Mouse (Mus musculus) hindbrain, postnatal 0 days (tissue): ENCODE data around the gene Apaf1. TPM values are rescaled to one million over a fixed set of nuclear protein-coding genes. Genes with fewer than 3 reads are reported as not detected.

ENCODE experiments used
- ATAC-seq: fragments of 200-750 bp; cut with Nextera tagmentation; 2 replicates; pipeline ENCODE4 v1.8.0; 2017; ENCODE audit warnings: mild to moderate bottlenecking, moderate TSS enrichment, moderate library complexity
- DNase-seq: peaks from one replicate; pipeline ENCODE4 v3.0.0-alpha.2; 2015; ENCODE audit warnings: low spot score
- H3K27ac ChIP-seq: fragments of 300-500 bp; sonication (generic); 2 replicates; pipeline ENCODE4 v1.5.1; 2014; ENCODE audit warnings: mild to moderate bottlenecking
- H3K27me3 ChIP-seq: fragments of 300-500 bp; sonication (generic); 2 replicates; pipeline ENCODE4 v1.6.1; 2014; ENCODE audit warnings: low read length, mixed read lengths; ENCODE audit not compliant: insufficient read depth
- H3K36me3 ChIP-seq: fragments of 300-500 bp; sonication (generic); 2 replicates; pipeline ENCODE4 v1.6.1; 2014; ENCODE audit warnings: low read length, mixed read lengths; ENCODE audit not compliant: insufficient read depth
- H3K4me1 ChIP-seq: fragments of 300-500 bp; sonication (generic); 2 replicates; pipeline ENCODE4 v1.6.1; 2014; ENCODE audit warnings: antibody characterized with exemption, low read length, mixed read lengths; ENCODE audit not compliant: insufficient read depth
- H3K4me2 ChIP-seq: fragments of 300-500 bp; sonication (generic); 2 replicates; pipeline ENCODE4 v1.6.1; 2014; ENCODE audit warnings: low read depth, mild to moderate bottlenecking, low read length, moderate library complexity, mixed read lengths
- H3K4me3 ChIP-seq: fragments of 300-500 bp; sonication (generic); 2 replicates; pipeline ENCODE4 v1.5.1; 2014; ENCODE audit warnings: low read length
- H3K9ac ChIP-seq: fragments of 300-500 bp; sonication (generic); replicated peaks from 2 replicates; pipeline ENCODE4 v1.6.1; 2014; ENCODE audit warnings: mild to moderate bottlenecking, low read length, moderate library complexity, mixed read lengths
- H3K9me3 ChIP-seq: fragments of 300-500 bp; sonication (generic); 2 replicates; pipeline ENCODE4 v1.6.1; 2016; ENCODE audit warnings: low read length, mixed read lengths
- CTCF ChIP-seq: IDR thresholded peaks from 2 replicates; pipeline ENCODE4 v1.5.1; 2016; ENCODE audit warnings: antibody characterized with exemption, control low read depth, low read depth
- WGBS: fragments of 180-500 bp; shearing (Covaris S2); extraction: QIAGEN DNeasy Blood & Tissue Kit; methylation state at CpG from one replicate; pipeline ENCODE4 v1.1.7; 2014; 5-methylcytosine and 5-hydroxymethylcytosine counted together
- polyA plus RNA-seq: library from polyadenylated mRNA; unstranded; fragments of >200 nt; fragmentation: Nextera tagmentation; extraction: Ambion mirVana; gene quantifications from 2 replicates; pipeline ENCODE4 v1.2.1, GENCODE M21; 2015
- total RNA-seq: library from RNA; depleted of rRNA; stranded (reverse); fragments of >200 nt; gene quantifications from 2 replicates; pipeline ENCODE4 v1.2.3, GENCODE M21; 2014

Apaf1 gene
- total and polyA plus RNA-seq, 2 experiments from 2014 or later = 13.8 to 38.9 TPM

DNA sequence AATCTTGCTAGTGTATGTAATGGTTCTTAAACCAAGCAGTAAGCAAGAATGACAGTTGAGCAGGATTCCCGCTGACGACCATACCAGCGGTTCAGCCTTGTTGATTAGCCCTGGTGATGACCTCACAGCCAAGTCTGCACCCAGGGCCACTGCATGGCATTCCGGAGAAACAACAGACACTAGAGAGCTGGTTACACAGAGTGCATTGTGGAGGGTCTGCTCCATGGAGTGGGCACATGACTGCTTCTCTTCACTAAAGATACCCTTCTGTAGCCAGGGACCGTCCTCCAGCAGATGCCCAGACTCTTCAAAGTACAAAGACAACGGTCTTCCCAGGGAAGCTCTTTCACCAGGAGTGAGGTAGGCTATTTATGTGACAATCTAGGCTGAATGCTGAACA lies 90.3 kb downstream of the Apaf1 start:
- no peak overlapping the region for H3K27ac ChIP-seq
- no peaks in the 10 kb centered on the region for H3K27me3 ChIP-seq
- WGBS = 78% methylated on average over 6 of the region's 6 CpGs
- peak; percentile 51; the same call in 1 of the 2 replicates for ATAC-seq
- no peaks in the 10 kb centered on the region for H3K4me1 ChIP-seq
- no peaks in the 10 kb centered on the region for H3K9me3 ChIP-seq
- no peak for DNase-seq
- no peak overlapping the region for H3K9ac ChIP-seq
- no peak overlapping the region for H3K4me3 ChIP-seq
- TF ChIP-seq CTCF = no peak
- H3K36me3 ChIP-seq = peaks cover 4% of the 10 kb centered on the region; the same call in 1 of the 2 replicates
- no peak overlapping the region for H3K4me2 ChIP-seq

GRCm38 (mm10) chr10:90990340-90990739 lies 92.2 kb downstream of the Apaf1 start:
- Histone ChIP-seq H3K4me2 (no peak overlapping the region), H3K27me3 (no peaks in the 10 kb centered on the region), H3K4me3 (no peak overlapping the region), H3K4me1 (no peaks in the 10 kb centered on the region), H3K36me3 (peaks cover 1% of the 10 kb centered on the region; the same call in 1 of the 2 replicates), H3K9ac (no peak overlapping the region), H3K9me3 (no peaks in the 10 kb centered on the region), H3K27ac (no peak overlapping the region)
- DNase-seq (no peak), ATAC-seq (no peak)
- no peak for TF ChIP-seq CTCF
- 90% methylated on average over 6 of the region's 6 CpGs for WGBS

DNA sequence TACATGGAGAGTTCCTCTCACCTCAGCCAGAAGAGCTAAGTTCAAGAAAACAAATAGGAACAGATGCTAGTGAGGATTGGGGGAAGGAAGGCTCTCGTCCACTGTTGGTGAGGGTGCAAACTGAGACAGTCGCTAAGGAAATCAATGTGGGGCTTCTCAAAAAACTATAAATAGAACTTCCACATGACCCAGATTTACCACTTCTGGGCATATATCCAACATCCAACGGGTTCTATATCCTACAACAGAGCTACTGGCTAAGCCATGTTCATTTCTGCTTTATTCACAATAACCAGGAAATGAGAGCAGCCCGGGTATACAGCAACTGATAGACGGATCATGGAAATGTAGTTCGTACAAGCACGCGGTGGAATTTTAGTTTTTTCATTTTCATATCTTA lies 99.5 kb downstream of the Apaf1 start:
- no peak overlapping the region for H3K9ac ChIP-seq
- H3K4me1 ChIP-seq = no peaks in the 10 kb centered on the region
- no peak for TF ChIP-seq CTCF
- H3K4me3 ChIP-seq = no peak overlapping the region
- no peaks in the 10 kb centered on the region for H3K27me3 ChIP-seq
- H3K4me2 ChIP-seq = no peak overlapping the region
- DNase-seq = peak; percentile 57
- H3K27ac ChIP-seq = no peak overlapping the region
- WGBS = 61% methylated on average over 8 of the region's 8 CpGs
- no peaks in the 10 kb centered on the region for H3K36me3 ChIP-seq
- H3K9me3 ChIP-seq = no peaks in the 10 kb centered on the region
- no peak for ATAC-seq

DNA sequence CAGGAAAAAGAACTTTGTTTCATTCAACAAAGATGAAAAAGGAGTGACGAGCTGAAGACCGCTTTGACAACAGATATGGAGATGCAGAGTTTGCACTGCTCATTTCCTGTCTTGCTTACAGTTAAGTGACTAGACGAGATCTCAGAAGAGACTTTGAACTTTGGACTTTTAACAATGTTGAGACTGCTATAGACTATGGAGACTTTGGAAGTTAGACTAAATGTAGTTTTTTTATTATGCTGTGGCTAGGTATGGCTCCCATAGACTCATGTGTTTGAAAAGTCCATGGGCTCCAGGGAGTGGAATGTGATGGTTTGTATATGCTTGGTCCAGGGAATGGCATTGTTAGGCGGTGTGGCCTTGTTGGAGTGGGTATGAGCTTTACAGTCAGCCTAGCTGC lies 100.8 kb downstream of the Apaf1 start:
- WGBS = 94% methylated on average over 4 of the region's 4 CpGs
- TF ChIP-seq CTCF = no peak
- ATAC-seq = no peak
- Histone ChIP-seq H3K4me1 (no peaks in the 10 kb centered on the region), H3K36me3 (no peaks in the 10 kb centered on the region), H3K4me2 (no peak overlapping the region), H3K9me3 (no peaks in the 10 kb centered on the region), H3K4me3 (no peak overlapping the region), H3K27me3 (no peaks in the 10 kb centered on the region), H3K27ac (no peak overlapping the region), H3K9ac (no peak overlapping the region)
- DNase-seq = no peak

DNA sequence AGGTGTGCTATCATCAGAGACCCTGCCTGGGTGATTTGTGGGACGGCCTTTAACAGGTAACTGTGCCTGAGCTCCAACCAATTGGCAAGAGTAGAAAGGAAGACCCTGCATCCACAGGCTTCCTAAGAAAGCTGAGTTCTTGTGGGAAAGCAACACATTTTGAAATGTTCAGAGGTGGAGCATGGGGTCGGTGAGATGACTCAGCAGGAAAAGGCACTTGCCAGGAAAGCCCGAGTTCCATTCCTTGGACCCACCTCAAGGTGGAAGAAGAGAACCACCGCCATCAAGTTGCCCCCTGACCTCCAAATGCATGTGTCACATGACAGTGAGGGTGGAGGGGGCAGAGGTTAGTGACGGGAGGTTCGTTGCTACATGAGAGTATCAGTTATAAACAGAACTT lies 108.1 kb downstream of the Apaf1 start:
- H3K27me3 ChIP-seq = no peaks in the 10 kb centered on the region
- no peak for ATAC-seq
- H3K9me3 ChIP-seq = no peaks in the 10 kb centered on the region
- no peak overlapping the region for H3K4me3 ChIP-seq
- 87% methylated on average over 6 of the region's 6 CpGs for WGBS
- H3K4me1 ChIP-seq = peaks cover under 1% of the 10 kb centered on the region; the same call in 1 of the 2 replicates
- H3K4me2 ChIP-seq = no peak overlapping the region
- no peak overlapping the region for H3K9ac ChIP-seq
- TF ChIP-seq CTCF = no peak
- H3K27ac ChIP-seq = no peak overlapping the region
- no peak for DNase-seq
- no peaks in the 10 kb centered on the region for H3K36me3 ChIP-seq

- no peaks in the 10 kb centered on the region for H3K36me3 ChIP-seq
- H3K27me3 ChIP-seq = no peaks in the 10 kb centered on the region
- 77% methylated on average over 2 of the region's 2 CpGs for WGBS
- ATAC-seq (no peak), DNase-seq (no peak)
- TF ChIP-seq CTCF = no peak
- no peak overlapping the region for H3K27ac ChIP-seq
- peaks cover 4% of the 10 kb centered on the region; the same call in 1 of the 2 replicates for H3K4me1 ChIP-seq
- H3K9ac ChIP-seq = no peak overlapping the region
- no peaks in the 10 kb centered on the region for H3K9me3 ChIP-seq
- no peak overlapping the region for H3K4me2 ChIP-seq
- H3K4me3 ChIP-seq = no peak overlapping the region
Observed at GRCm38 (mm10) chr10:90974084-90974483, 108.5 kb downstream of the Apaf1 start.

GRCm38 (mm10) chr10:90970560-90970959 lies 112.0 kb downstream of the Apaf1 start:
- DNase-seq (no peak), ATAC-seq (no peak)
- Histone ChIP-seq H3K4me1 (peaks cover 11% of the 10 kb centered on the region; the same call in 1 of the 2 replicates), H3K9ac (no peak overlapping the region), H3K27me3 (no peaks in the 10 kb centered on the region), H3K36me3 (no peaks in the 10 kb centered on the region), H3K9me3 (no peaks in the 10 kb centered on the region), H3K4me2 (no peak overlapping the region), H3K27ac (no peak overlapping the region), H3K4me3 (no peak overlapping the region)
- WGBS = 53% methylated on average over 4 of the region's 4 CpGs
- no peak for TF ChIP-seq CTCF
